Mouse (Mus musculus) small intestine, adult 2 months (tissue): ENCODE data around the gene Zdhhc20. TPM values are rescaled to one million over a fixed set of nuclear protein-coding genes. Genes with fewer than 3 reads are reported as not detected.
"Not testable (repeated sequence)": the region's sequence is repeated elsewhere in the genome, so short reads cannot be mapped to it uniquely, and the experiment has no call there.

Source experiments
- H3K27ac ChIP-seq: fragments of 200-500 bp; 2 replicates; pipeline ENCODE4 v1.5.1; 2012; ENCODE audit warnings: low read depth, low read length, control low read depth, inconsistent platforms; ENCODE audit not compliant: insufficient read depth
- H3K27me3 ChIP-seq: fragments of 200-500 bp; 2 replicates; pipeline ENCODE4 v1.6.1; 2012; ENCODE audit warnings: mild to moderate bottlenecking, moderate library complexity, low read length, inconsistent platforms; ENCODE audit not compliant: control insufficient read depth, insufficient read depth
- H3K36me3 ChIP-seq: fragments of 200-500 bp; 2 replicates; pipeline ENCODE4 v1.6.1; 2012; ENCODE audit warnings: mild to moderate bottlenecking, low read length, control low read depth, inconsistent platforms; ENCODE audit not compliant: control insufficient read depth, insufficient read depth
- H3K4me1 ChIP-seq: fragments of 200-500 bp; 2 replicates; pipeline ENCODE4 v1.6.1; 2012; ENCODE audit warnings: low read length, inconsistent platforms, mixed read lengths; ENCODE audit not compliant: control insufficient read depth, insufficient read depth, insufficient read length
- H3K4me3 ChIP-seq: fragments of 200-500 bp; 2 replicates; pipeline ENCODE4 v1.5.1; 2012; ENCODE audit warnings: low read depth, mild to moderate bottlenecking, control low read depth, inconsistent platforms, low read length, moderate library complexity
- CTCF ChIP-seq: fragments of 200-500 bp; IDR thresholded peaks from 2 replicates; pipeline ENCODE4 v1.5.1; 2012; ENCODE audit warnings: low read depth, mild to moderate bottlenecking, control low read depth, inconsistent platforms, low read length, moderate library complexity, mixed read lengths; ENCODE audit not compliant: insufficient replicate concordance, insufficient read length; ENCODE audit errors: extremely low read depth
- POLR2A ChIP-seq: fragments of 200-500 bp; IDR thresholded peaks from 2 replicates; pipeline ENCODE4 v1.6.1; 2012; ENCODE audit warnings: low read depth, mild to moderate bottlenecking, control low read depth, inconsistent platforms, low read length, moderate library complexity
- WGBS: fragments of 180-500 bp; shearing (Covaris S2); methylation state at CpG from one replicate; pipeline ENCODE4 v1.1.7; 2018; 5-methylcytosine and 5-hydroxymethylcytosine counted together
- polyA plus RNA-seq: library from polyadenylated mRNA; depleted of rRNA; stranded (reverse); fragments of >200 nt; gene quantifications from 2 replicates; pipeline ENCODE4 v1.2.3, GENCODE M21; 2012

Gene Zdhhc20
- polyA plus RNA-seq, 1 experiment, result 2.0 TPM

DNA sequence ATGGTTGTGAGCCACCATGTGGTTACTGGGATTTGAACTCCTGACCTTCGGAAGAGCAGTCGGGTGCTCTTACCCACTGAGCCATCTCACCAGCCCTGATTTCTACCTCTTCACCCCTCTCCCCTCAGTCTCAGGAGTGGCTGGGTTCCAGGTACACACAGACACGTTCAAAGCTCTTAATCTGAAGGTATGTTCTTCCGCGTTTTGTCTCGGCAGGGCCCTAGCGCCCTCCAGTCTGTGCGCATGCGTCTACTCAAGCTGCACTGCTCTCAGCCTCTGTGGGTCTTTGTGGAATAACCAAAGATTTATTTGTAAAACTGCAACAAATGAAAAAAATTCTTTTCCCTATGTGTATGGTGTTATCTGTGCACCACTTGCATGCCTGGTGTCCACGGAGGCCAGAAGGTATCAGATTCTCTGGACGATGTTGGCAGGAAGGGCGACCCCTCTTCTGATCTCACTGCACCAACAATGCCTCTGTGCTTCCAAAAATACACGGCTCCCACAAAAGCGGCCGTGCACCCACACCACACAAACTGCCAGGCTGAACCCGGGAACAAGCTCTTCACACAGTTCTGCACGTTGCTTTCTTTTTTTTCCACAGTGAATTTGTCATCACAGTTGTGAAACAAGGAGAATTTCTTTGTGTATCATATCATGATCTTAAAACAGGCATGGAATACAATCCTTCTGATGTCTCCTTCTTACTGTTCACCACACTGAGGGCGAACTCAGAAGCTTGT lies 30.7 kb upstream of the Zdhhc20 start:
- 89% methylated on average over 18 of the region's 18 CpGs for WGBS
- no peak overlapping the region for H3K4me3 ChIP-seq
- H3K4me1 ChIP-seq, result peaks cover 8% of the 10 kb centered on the region
- H3K27me3 ChIP-seq, result no peaks in the 10 kb centered on the region
- H3K36me3 ChIP-seq, result peaks cover 40% of the 10 kb centered on the region
- no peak overlapping the region for H3K27ac ChIP-seq
- TF ChIP-seq CTCF (no peak), POLR2A (no peak)

DNA sequence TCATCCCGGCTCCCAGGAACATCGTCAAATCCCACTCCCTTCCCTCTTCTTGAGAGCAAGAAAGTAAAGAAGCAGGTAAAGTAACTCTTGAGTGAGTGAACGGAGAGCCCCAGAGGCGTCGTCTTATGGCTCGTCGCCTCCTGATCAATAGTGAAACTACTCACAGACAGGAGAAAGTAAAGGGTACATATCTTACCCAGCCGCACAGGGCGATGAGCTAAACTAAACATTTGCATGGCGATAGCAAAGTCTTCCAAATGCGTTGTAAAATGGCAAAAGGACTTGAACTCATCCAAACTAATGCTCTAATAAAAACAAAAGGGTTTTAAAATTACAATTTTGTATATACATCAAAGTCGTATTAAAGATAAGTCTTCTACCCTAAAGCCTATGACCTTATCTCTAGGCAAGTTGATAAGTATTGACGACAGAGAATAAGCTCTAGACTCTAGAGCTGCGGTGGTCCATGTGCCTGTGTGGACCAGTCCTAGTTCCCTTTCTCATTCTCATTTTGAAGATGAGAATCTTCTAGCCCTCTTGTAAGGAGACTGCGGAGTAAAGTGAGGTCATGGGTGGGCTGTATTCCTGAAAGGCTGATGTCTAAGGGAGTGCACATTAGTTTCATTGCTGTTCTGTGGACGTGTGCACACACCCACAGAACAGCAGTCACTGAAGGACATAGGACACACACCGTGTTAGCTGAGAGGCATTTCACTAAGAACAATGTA lies 29.2 kb upstream of the Zdhhc20 start:
- Histone ChIP-seq H3K4me1 (peaks cover 8% of the 10 kb centered on the region), H3K27ac (no peak overlapping the region), H3K4me3 (no peak overlapping the region), H3K27me3 (no peaks in the 10 kb centered on the region), H3K36me3 (peaks cover 38% of the 10 kb centered on the region)
- no peak for TF ChIP-seq POLR2A
- TF ChIP-seq CTCF, result no peak
- 82% methylated on average over 17 of the region's 17 CpGs for WGBS

DNA sequence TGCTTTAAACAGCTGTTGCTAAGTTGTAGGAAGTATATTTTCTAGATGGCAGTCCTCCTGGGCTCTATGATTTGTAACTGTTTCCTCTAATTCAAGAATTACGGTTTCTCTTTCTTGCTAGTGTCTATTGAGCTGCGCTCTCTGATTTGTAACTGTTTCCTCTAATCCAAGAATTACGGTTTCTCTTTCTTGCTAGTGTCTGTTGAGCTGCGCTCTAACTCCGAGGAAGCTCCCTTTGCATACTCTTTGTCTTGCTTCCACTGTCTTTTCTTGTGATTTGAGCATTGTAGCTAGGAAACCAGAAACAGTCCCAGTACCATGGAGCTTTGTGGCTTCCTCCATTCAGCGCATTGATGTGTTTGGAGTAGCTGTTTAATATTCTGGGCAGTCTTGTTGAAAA lies 25.3 kb upstream of the Zdhhc20 start:
- H3K4me3 ChIP-seq, result no peak overlapping the region
- TF ChIP-seq CTCF (no peak), POLR2A (no peak)
- peaks cover 23% of the 10 kb centered on the region for H3K36me3 ChIP-seq
- H3K27ac ChIP-seq, result no peak overlapping the region
- H3K27me3 ChIP-seq, result no peaks in the 10 kb centered on the region
- WGBS, result 88% methylated on average over 6 of the region's 6 CpGs
- H3K4me1 ChIP-seq, result no peaks in the 10 kb centered on the region

DNA sequence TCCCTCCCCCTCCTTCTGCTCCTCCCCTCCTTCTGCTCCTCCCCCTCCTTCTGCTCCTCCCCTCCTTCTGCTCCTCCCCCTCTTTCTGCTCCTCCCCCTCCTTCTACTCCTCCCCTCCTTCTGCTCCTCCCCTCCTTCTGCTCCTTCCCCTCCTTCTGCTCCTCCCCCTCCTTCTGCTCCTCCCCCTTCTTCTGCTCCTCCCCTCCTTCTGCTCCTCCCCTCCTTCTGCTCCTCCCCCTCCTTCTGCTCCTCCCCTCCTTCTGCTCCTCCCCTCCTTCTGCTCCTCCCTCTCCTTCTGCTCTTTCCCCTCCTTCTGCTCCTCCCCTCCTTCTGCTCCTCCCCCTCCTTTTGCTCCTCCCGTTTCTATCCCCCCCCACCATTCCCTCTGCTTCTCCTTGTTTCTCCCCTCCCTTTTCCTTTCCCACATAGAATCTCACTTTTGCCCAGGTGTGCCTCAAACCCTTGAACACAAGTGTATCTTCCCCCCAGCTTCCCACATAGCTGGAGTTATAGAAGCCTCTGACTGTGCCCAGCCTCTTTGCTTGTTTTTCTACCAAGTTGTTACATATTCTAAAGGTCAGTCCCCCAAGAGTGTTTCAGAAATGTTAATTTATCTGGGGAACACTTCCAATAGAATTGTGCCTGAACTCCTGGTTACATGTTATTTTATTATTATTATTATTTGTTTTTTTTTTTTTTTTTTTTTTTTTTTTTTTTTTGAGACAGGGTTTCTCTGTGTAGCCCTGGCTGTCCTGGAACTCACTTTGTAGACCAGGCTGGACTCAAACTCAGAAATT lies 22.3 kb upstream of the Zdhhc20 start:
- 39% methylated on average over 1 of the region's 1 CpGs for WGBS
- H3K4me3 ChIP-seq, result not testable (repeated sequence)

DNA sequence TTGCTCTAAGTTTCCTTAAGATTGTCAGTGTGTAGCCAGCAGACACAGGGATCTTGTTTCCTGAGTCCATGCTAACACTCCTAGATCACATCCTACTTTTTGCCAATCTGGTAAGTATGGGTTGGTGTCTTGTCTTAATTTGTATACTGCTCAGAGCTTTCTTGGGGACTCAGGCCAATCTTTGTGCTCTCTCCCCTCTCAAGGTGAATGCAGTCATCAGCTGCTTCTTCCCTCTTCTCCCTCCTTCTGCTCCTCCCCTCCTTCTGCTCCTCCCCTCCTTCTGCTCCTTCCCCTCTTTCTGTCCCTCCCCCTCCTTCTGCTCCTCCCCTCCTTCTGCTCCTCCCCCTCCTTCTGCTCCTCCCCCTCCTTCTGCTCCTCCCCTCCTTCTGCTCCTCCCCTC lies 21.7 kb upstream of the Zdhhc20 start:
- not testable (repeated sequence) for H3K27ac ChIP-seq, H3K27me3 ChIP-seq, H3K4me1 ChIP-seq, H3K4me3 ChIP-seq, H3K36me3 ChIP-seq

More for the DNA sequence above, 22.3 kb upstream of the Zdhhc20 start:
- H3K4me1 ChIP-seq, H3K27me3 ChIP-seq, H3K27ac ChIP-seq: not testable (repeated sequence)
- H3K36me3 ChIP-seq, result peaks cover 14% of the 10 kb centered on the region

DNA sequence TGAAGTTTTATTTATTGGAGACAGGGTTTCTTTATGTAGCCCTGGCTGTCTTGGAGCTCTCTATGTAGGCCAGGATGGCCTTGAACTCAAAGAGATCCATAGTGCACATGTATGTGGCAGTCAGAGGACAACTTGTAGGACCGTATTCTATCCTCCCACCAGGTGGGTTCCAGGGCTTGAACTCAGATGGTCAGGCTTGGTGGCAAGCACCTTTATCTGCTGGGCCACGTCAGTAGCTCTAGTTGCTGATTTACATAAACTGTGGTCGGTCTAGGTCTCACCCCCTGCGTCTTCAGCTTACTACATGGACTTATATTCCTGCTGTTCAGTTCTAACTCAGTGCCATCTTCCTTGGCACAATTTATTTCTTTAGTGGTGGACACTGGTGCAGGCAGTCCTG lies 21.2 kb upstream of the Zdhhc20 start:
- peaks cover 4% of the 10 kb centered on the region; the same call in 1 of the 2 replicates for H3K36me3 ChIP-seq
- no peak overlapping the region for H3K4me3 ChIP-seq
- no peaks in the 10 kb centered on the region for H3K27me3 ChIP-seq
- 89% methylated on average over 4 of the region's 4 CpGs for WGBS
- H3K4me1 ChIP-seq, result peaks cover 5% of the 10 kb centered on the region; the same call in 1 of the 2 replicates
- TF ChIP-seq CTCF (no peak), POLR2A (no peak)
- H3K27ac ChIP-seq, result no peak overlapping the region

DNA sequence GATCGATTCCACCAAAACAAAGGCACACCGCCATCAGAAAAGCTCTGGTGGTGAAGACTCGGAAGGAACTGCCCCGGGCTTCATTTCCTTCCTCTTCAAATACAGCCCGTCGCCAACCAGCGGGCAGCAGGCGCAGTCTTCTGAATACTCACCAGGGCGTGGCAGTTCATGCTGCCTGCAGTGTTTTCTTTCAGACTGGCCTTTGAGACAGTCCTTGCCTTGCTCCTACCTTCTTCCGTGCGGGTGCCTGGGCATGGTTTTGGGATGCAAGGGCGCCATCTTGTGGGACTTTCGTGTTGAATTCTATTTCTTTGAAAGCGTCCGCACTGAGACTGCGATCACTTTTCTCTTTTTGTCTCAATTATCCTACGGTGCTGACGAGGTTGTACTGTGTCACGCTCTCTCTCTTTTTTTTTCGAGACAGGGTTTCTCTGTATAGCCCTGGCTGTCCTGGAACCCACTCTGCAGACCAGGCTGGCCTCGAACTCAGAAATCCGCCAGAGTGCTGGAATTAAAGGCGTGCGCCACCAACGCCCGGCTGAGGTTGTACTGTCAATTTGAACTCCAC lies 20.5 kb upstream of the Zdhhc20 start:
- H3K27ac ChIP-seq, result peak overlapping the region; percentile 58
- TF ChIP-seq POLR2A, result peak; percentile 34; the same call in 1 of the 2 replicates
- TF ChIP-seq CTCF, result peak; percentile 82; the same call in 1 of the 2 replicates
- H3K36me3 ChIP-seq, result no peaks in the 10 kb centered on the region
- WGBS, result 17% methylated on average over 26 of the region's 26 CpGs
- peak overlapping the region; percentile 38 for H3K4me3 ChIP-seq
- H3K27me3 ChIP-seq, result no peaks in the 10 kb centered on the region
- H3K4me1 ChIP-seq, result peaks cover 5% of the 10 kb centered on the region; the same call in 1 of the 2 replicates
